Mouse (Mus musculus): ENCODE data around the gene Ccdc13. TPM values are rescaled to one million over a fixed set of nuclear protein-coding genes. Genes with fewer than 3 reads are reported as not detected.

Gene Ccdc13
- total and polyA plus RNA-seq, 2 experiments from 2014 or later: 0.34 TPM; not detected in 1

- TF ChIP-seq EP300 (IDR thresholded peaks at IDR 0.05; ENCODE audit: low read depth) (no peak), CTCF (IDR thresholded peaks at IDR 0.05; ENCODE audit: low read depth) (no peak)
- Histone ChIP-seq H3K36me3 (replicated peaks; ENCODE audit: control insufficient read depth, insufficient read depth, low read length) (no peaks in the 10 kb centered on the region), H3K4me2 (ENCODE audit: low read depth, low read length) (peak within 1 kb of the TSS; percentile 69), H3K9me3 (replicated peaks; ENCODE audit: control insufficient read depth, low read length) (no peaks in the 10 kb centered on the region), H3K27ac (ENCODE audit: low read depth) (peak within 1 kb of the TSS; percentile 82), H3K9ac (replicated peaks; ENCODE audit: low read depth, low read length) (no peak within 1 kb of the TSS), H3K27me3 (ENCODE audit: control insufficient read depth, insufficient read depth, low read length) (peaks cover 19% of the 10 kb centered on the region; the same call in 1 of the 2 replicates), H3K4me1 (ENCODE audit: control insufficient read depth, insufficient read depth) (peaks cover 41% of the 10 kb centered on the region), H3K4me3 (ENCODE audit: low read depth, low read length) (peak within 1 kb of the TSS; percentile 35)
- 8% methylated on average over 30 of the region's 30 CpGs for WGBS
- ATAC-seq (ENCODE audit: insufficient read depth, low read depth) (peak; percentile 74), DNase-seq (ENCODE audit: low spot score) (no peak)
These were observed 61.7 kb downstream of the Ccdc13 start, which contains the start of gene Klhl40 for GRCm38 (mm10) chr9:121777484-121778065. TSS of gene Klhl40 (plus strand) at chr9:121777607.

- no peak overlapping the region for H3K9ac ChIP-seq (replicated peaks; ENCODE audit: low read depth, low read length)
- no peaks in the 10 kb centered on the region for H3K9me3 ChIP-seq (replicated peaks; ENCODE audit: control insufficient read depth, low read length)
- no peak for TF ChIP-seq EP300 (IDR thresholded peaks at IDR 0.05; ENCODE audit: low read depth)
- TF ChIP-seq CTCF (IDR thresholded peaks at IDR 0.05; ENCODE audit: low read depth): no peak
- DNase-seq (ENCODE audit: low spot score) (peak; percentile 84), ATAC-seq (ENCODE audit: insufficient read depth, low read depth) (peak; percentile 64)
- no peak overlapping the region; the same call in 1 of the 2 replicates for H3K4me2 ChIP-seq (ENCODE audit: low read depth, low read length)
- H3K4me1 ChIP-seq (ENCODE audit: control insufficient read depth, insufficient read depth): peaks cover 41% of the 10 kb centered on the region
- H3K27me3 ChIP-seq (ENCODE audit: control insufficient read depth, insufficient read depth, low read length): peaks cover 19% of the 10 kb centered on the region; the same call in 1 of the 2 replicates
- H3K27ac ChIP-seq (ENCODE audit: low read depth): peak overlapping the region; percentile 82
- H3K4me3 ChIP-seq (ENCODE audit: low read depth, low read length): no peak overlapping the region
- H3K36me3 ChIP-seq (replicated peaks; ENCODE audit: control insufficient read depth, insufficient read depth, low read length): no peaks in the 10 kb centered on the region
- 31% methylated on average over 7 of the region's 7 CpGs for WGBS
These were observed 62.8 kb downstream of the Ccdc13 start for GRCm38 (mm10) chr9:121776511-121776910.

- H3K9me3 ChIP-seq (replicated peaks; ENCODE audit: control insufficient read depth, low read length): no peaks in the 10 kb centered on the region
- no peak overlapping the region for H3K4me3 ChIP-seq (ENCODE audit: low read depth, low read length)
- WGBS: 54% methylated on average over 10 of the region's 10 CpGs
- H3K27me3 ChIP-seq (ENCODE audit: control insufficient read depth, insufficient read depth, low read length): peaks cover 19% of the 10 kb centered on the region; the same call in 1 of the 2 replicates
- DNase-seq (ENCODE audit: low spot score): peak; percentile 38
- TF ChIP-seq EP300 (IDR thresholded peaks at IDR 0.05; ENCODE audit: low read depth) (no peak), CTCF (IDR thresholded peaks at IDR 0.05; ENCODE audit: low read depth) (no peak)
- ATAC-seq (ENCODE audit: insufficient read depth, low read depth): peak; percentile 37; the same call in 1 of the 2 replicates
- H3K4me1 ChIP-seq (ENCODE audit: control insufficient read depth, insufficient read depth): peaks cover 41% of the 10 kb centered on the region
- no peak overlapping the region; the same call in 1 of the 2 replicates for H3K4me2 ChIP-seq (ENCODE audit: low read depth, low read length)
- no peak overlapping the region for H3K9ac ChIP-seq (replicated peaks; ENCODE audit: low read depth, low read length)
- H3K36me3 ChIP-seq (replicated peaks; ENCODE audit: control insufficient read depth, insufficient read depth, low read length): no peaks in the 10 kb centered on the region
- H3K27ac ChIP-seq (ENCODE audit: low read depth): peak overlapping the region; percentile 82
These were observed 63.3 kb downstream of the Ccdc13 start for GRCm38 (mm10) chr9:121775951-121776350.

GRCm38 (mm10) chr9:121772412-121772811 is 66.8 kb downstream of the Ccdc13 start:
- peak overlapping the region; percentile 38; the same call in 1 of the 2 replicates for H3K27ac ChIP-seq (ENCODE audit: low read depth)
- DNase-seq (ENCODE audit: low spot score): no peak
- peaks cover 2% of the 10 kb centered on the region; the same call in 1 of the 2 replicates for H3K27me3 ChIP-seq (ENCODE audit: control insufficient read depth, insufficient read depth, low read length)
- H3K4me3 ChIP-seq (ENCODE audit: low read depth, low read length): no peak overlapping the region
- H3K9me3 ChIP-seq (replicated peaks; ENCODE audit: control insufficient read depth, low read length): no peaks in the 10 kb centered on the region
- TF ChIP-seq CTCF (IDR thresholded peaks at IDR 0.05; ENCODE audit: low read depth) (no peak), EP300 (IDR thresholded peaks at IDR 0.05; ENCODE audit: low read depth) (no peak)
- ATAC-seq (ENCODE audit: insufficient read depth, low read depth): no peak
- H3K4me1 ChIP-seq (ENCODE audit: control insufficient read depth, insufficient read depth): peaks cover 22% of the 10 kb centered on the region
- H3K4me2 ChIP-seq (ENCODE audit: low read depth, low read length): no peak overlapping the region
- H3K9ac ChIP-seq (replicated peaks; ENCODE audit: low read depth, low read length): no peak overlapping the region
- WGBS: 40% methylated on average over 5 of the region's 5 CpGs
- peaks cover 18% of the 10 kb centered on the region for H3K36me3 ChIP-seq (replicated peaks; ENCODE audit: control insufficient read depth, insufficient read depth, low read length)

- Histone ChIP-seq H3K9ac (replicated peaks; ENCODE audit: low read depth, low read length) (no peak overlapping the region), H3K4me2 (ENCODE audit: low read depth, low read length) (no peak overlapping the region), H3K36me3 (replicated peaks; ENCODE audit: control insufficient read depth, insufficient read depth, low read length) (peaks cover 67% of the 10 kb centered on the region), H3K27me3 (ENCODE audit: control insufficient read depth, insufficient read depth, low read length) (no peaks in the 10 kb centered on the region), H3K4me3 (ENCODE audit: low read depth, low read length) (no peak overlapping the region), H3K4me1 (ENCODE audit: control insufficient read depth, insufficient read depth) (peaks cover 8% of the 10 kb centered on the region; the same call in 1 of the 2 replicates), H3K27ac (ENCODE audit: low read depth) (no peak overlapping the region), H3K9me3 (replicated peaks; ENCODE audit: control insufficient read depth, low read length) (no peaks in the 10 kb centered on the region)
- DNase-seq (ENCODE audit: low spot score) (no peak), ATAC-seq (ENCODE audit: insufficient read depth, low read depth) (no peak)
- 82% methylated on average over 16 of the region's 16 CpGs for WGBS
- no peak for TF ChIP-seq CTCF (IDR thresholded peaks at IDR 0.05; ENCODE audit: low read depth)
- TF ChIP-seq EP300 (IDR thresholded peaks at IDR 0.05; ENCODE audit: low read depth): no peak
These were observed 74.0 kb downstream of the Ccdc13 start for GRCm38 (mm10) chr9:121765166-121765855.
